Mouse (Mus musculus) naive thymus-derived CD4-positive, alpha-beta T cell, adult 5 months (primary cell): ENCODE results near the gene Ewsr1. TPM values are rescaled to one million over a fixed set of nuclear protein-coding genes. Genes with fewer than 3 reads are reported as not detected.

Experiments used
- polyA plus RNA-seq: library from polyadenylated mRNA; unstranded; fragments of 100-300 nt; shearing (Covaris generic); gene quantifications from one replicate; pipeline ENCODE4 v1.2.1, GENCODE M21; 2017

The Ewsr1 gene
- polyA plus RNA-seq: 761 TPM

GRCm38 (mm10) chr11:5098736-5099542 lies at the start of gene Ewsr1, which contains the start of gene Rhbdd3:
Gene Ewsr1 (minus strand): TSS chr11:5099266.
Gene Rhbdd3 (plus strand): TSS chr11:5098926.

GRCm38 (mm10) chr11:5065056-5065821 lies 33.8 kb downstream of the Ewsr1 start, which contains the start of gene Gas2l1:
Gene Gas2l1 (minus strand): TSS chr11:5065327.

GRCm38 (mm10) chr11:5057856-5058641 lies 41.0 kb downstream of the Ewsr1 start, which contains the start of gene Rasl10a:
Gene Rasl10a (plus strand): TSS chr11:5058128.

Other genes starting within 250 kb of the Ewsr1 start
- gene Nf2, start 249.7 kb downstream of the Ewsr1 start, polyA plus RNA-seq: 32.5 TPM
- 20.4 TPM for gene Nipsnap1, start 225.3 kb downstream of the Ewsr1 start, polyA plus RNA-seq
- 36.3 TPM for gene Thoc5, start 203.9 kb downstream of the Ewsr1 start, polyA plus RNA-seq
- gene Nefh, start 151.2 kb downstream of the Ewsr1 start, polyA plus RNA-seq: 6.4 TPM
- gene Ap1b1, start 112.4 kb downstream of the Ewsr1 start, polyA plus RNA-seq: 127 TPM
- not detected for gene Rasl10a, start 41.1 kb downstream of the Ewsr1 start, polyA plus RNA-seq
- 0.21 TPM for gene Gas2l1, start 33.9 kb downstream of the Ewsr1 start, polyA plus RNA-seq
- gene Rhbdd3, start 340 bp downstream of the Ewsr1 start, polyA plus RNA-seq: 4.1 TPM
- 5.1 TPM for gene Emid1, start 53.0 kb upstream of the Ewsr1 start, polyA plus RNA-seq
- gene Kremen1, start 162.3 kb upstream of the Ewsr1 start, polyA plus RNA-seq: 33.2 TPM